Mouse (Mus musculus) neural tube, embryonic 13.5 days (tissue): ENCODE data around the gene Rasd1. TPM values are rescaled to one million over a fixed set of nuclear protein-coding genes. Genes with fewer than 3 reads are reported as not detected.
A peak's percentile ranks its signal among the peaks of the same experiment; 100 is the strongest.
"Not testable (repeated sequence)": the region's sequence is repeated elsewhere in the genome, so short reads cannot be mapped to it uniquely, and the experiment has no call there.

Experiments
- ATAC-seq: fragments of 200-750 bp; cut with Nextera tagmentation; 2 replicates; pipeline ENCODE4 v1.8.0; 2017; ENCODE audit warnings: low read depth, mild to moderate bottlenecking, moderate TSS enrichment, moderate library complexity
- H3K27ac ChIP-seq: fragments of 300-500 bp; sonication (generic); replicated peaks from 2 replicates; pipeline ENCODE4 v1.5.1; 2015; ENCODE audit warnings: moderate library complexity, mild to moderate bottlenecking, inconsistent platforms
- H3K27me3 ChIP-seq: fragments of 300-500 bp; sonication (generic); 2 replicates; pipeline ENCODE4 v1.6.1; 2015; ENCODE audit warnings: mild to moderate bottlenecking, inconsistent platforms
- H3K36me3 ChIP-seq: fragments of 300-500 bp; sonication (generic); 2 replicates; pipeline ENCODE4 v1.6.1; 2015; ENCODE audit warnings: mild to moderate bottlenecking, inconsistent platforms
- H3K4me1 ChIP-seq: fragments of 300-500 bp; sonication (generic); replicated peaks from 2 replicates; pipeline ENCODE4 v1.6.1; 2015; ENCODE audit warnings: inconsistent platforms
- H3K4me2 ChIP-seq: fragments of 300-500 bp; sonication (generic); 2 replicates; pipeline ENCODE4 v1.6.1; 2015; ENCODE audit warnings: inconsistent platforms, mild to moderate bottlenecking, moderate library complexity
- H3K4me3 ChIP-seq: fragments of 300-500 bp; sonication (generic); 2 replicates; pipeline ENCODE4 v1.5.1; 2015; ENCODE audit warnings: mild to moderate bottlenecking, inconsistent platforms
- H3K9ac ChIP-seq: fragments of 300-500 bp; sonication (generic); 2 replicates; pipeline ENCODE4 v1.6.1; 2015; ENCODE audit warnings: moderate library complexity, mild to moderate bottlenecking, inconsistent platforms
- H3K9me3 ChIP-seq: fragments of 300-500 bp; sonication (generic); 2 replicates; pipeline ENCODE4 v1.6.1; 2016; ENCODE audit warnings: inconsistent platforms
- WGBS: fragments of 180-500 bp; shearing (Covaris S2); methylation state at CpG from one replicate; pipeline ENCODE4 v1.1.7; 2015; 5-methylcytosine and 5-hydroxymethylcytosine counted together
- polyA plus RNA-seq: library from polyadenylated mRNA; unstranded; fragments of >200 nt; fragmentation: Nextera tagmentation; extraction: Ambion mirVana; gene quantifications from 2 replicates; pipeline ENCODE4 v1.2.1, GENCODE M21; 2015

Gene Rasd1
- polyA plus RNA-seq, 1 experiment from 2014 or later, result 1.1 TPM

DNA sequence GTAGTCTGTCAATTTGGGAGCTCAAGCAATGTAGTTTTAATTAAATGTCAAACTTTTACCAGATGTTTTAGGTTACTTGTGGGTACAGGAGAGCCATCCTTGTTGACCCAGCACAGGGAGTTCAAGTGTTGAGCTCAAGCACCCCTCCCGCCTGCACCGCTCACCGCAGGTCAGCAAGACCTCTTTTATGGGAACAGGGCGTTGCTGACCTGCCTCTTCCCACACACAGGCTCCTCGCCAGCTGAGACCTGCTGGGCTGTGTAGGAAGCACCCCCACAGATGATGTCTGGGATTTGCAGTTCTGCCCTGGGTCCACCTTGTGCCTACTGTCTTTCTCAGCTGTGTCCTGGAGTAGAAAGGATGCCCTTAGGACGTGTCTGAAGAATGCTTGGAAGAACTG, 8.0 kb downstream of the Rasd1 start:
- Histone ChIP-seq H3K4me3 (no peak overlapping the region), H3K4me1 (no peaks in the 10 kb centered on the region), H3K4me2 (no peak overlapping the region), H3K9ac (no peak overlapping the region), H3K9me3 (no peaks in the 10 kb centered on the region), H3K36me3 (peaks cover 22% of the 10 kb centered on the region; the same call in 1 of the 2 replicates), H3K27me3 (peaks cover 2% of the 10 kb centered on the region; the same call in 1 of the 2 replicates), H3K27ac (no peak overlapping the region)
- ATAC-seq, result no peak
- WGBS, result 81% methylated on average over 6 of the region's 6 CpGs

- Histone ChIP-seq H3K36me3 (0 out of 2 replicates have a peak, but pooled peaks cover 7% of the 10 kb centered on the region), H3K4me2 (no peak overlapping the region), H3K9me3 (no peaks in the 10 kb centered on the region), H3K4me3 (no peak overlapping the region), H3K27me3 (no peaks in the 10 kb centered on the region), H3K4me1 (peaks cover 12% of the 10 kb centered on the region), H3K27ac (no peak overlapping the region), H3K9ac (no peak overlapping the region)
- no peak for ATAC-seq
- 88% methylated on average over 14 of the region's 14 CpGs for WGBS
These were observed 11.9 kb downstream of the Rasd1 start for GRCm38 (mm10) chr11:59952892-59953291.

DNA sequence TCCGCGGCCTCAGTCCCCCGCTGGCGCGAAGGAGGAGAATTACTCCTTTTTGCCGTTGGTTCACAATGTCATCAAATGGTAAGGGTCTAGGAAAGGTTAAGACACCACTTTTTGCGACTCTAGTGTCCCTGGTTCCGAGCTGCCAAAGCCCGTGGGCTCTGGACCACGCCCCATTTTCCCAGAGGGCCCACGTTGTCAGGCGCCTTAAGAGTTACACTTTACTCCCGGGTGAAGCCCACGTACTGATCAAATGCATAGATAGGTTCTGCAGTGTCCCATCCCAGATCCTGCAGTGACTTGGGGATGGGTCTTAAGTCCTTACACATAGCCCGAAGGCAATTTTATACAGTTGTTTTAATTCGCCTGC, 16.4 kb downstream of the Rasd1 start:
- H3K4me1 ChIP-seq, result peaks cover 22% of the 10 kb centered on the region
- peak overlapping the region; percentile 97 for H3K4me3 ChIP-seq
- 2% methylated on average over 16 of the region's 16 CpGs for WGBS
- H3K27ac ChIP-seq, result peak overlapping the region; percentile 88
- H3K9ac ChIP-seq, result peak overlapping the region; percentile 98
- no peaks in the 10 kb centered on the region for H3K9me3 ChIP-seq
- ATAC-seq, result peak; percentile 72; the same call in 1 of the 2 replicates
- H3K27me3 ChIP-seq, result no peaks in the 10 kb centered on the region
- no peaks in the 10 kb centered on the region for H3K36me3 ChIP-seq
- H3K4me2 ChIP-seq, result peak overlapping the region; percentile 91

- Histone ChIP-seq H3K36me3 (no peaks in the 10 kb centered on the region), H3K27me3 (no peaks in the 10 kb centered on the region), H3K4me3 (peak within 1 kb of the TSS; percentile 97), H3K9ac (peak within 1 kb of the TSS; percentile 98), H3K27ac (peak within 1 kb of the TSS; percentile 88), H3K9me3 (no peaks in the 10 kb centered on the region), H3K4me1 (peaks cover 22% of the 10 kb centered on the region), H3K4me2 (peak within 1 kb of the TSS; percentile 91)
- under 1% methylated on average over 43 of the region's 43 CpGs for WGBS
- ATAC-seq, result peak; percentile 98
These were observed 16.9 kb downstream of the Rasd1 start, which contains the start of gene Med9 for GRCm38 (mm10) chr11:59947752-59948400. Gene Med9, plus strand, starts transcription at chr11:59948206.

DNA sequence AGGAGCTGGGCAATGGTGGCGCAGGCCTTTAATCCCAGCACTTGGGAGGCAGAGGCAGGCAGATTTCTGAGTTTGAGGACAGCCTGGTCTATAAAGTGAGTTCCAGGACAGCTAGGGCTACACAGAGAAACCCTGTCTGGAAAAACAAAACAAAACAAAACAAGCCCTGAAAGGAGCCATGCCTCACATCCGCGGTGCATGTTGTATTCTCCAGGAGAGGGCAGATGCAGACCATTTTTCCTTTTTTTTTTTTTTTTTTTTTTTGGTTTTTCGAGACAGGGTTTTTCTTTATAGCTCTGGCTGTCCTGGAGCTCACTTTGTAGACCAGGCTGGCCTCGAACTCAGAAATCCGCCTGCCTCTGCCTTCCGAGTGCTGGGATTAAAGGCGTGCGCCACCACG, 19.9 kb downstream of the Rasd1 start:
- H3K9me3 ChIP-seq, H3K27ac ChIP-seq, H3K9ac ChIP-seq, H3K4me3 ChIP-seq, ATAC-seq, H3K4me2 ChIP-seq, H3K36me3 ChIP-seq, H3K27me3 ChIP-seq: not testable (repeated sequence)
- WGBS, result 85% methylated on average over 10 of the region's 10 CpGs
- peaks cover 22% of the 10 kb centered on the region for H3K4me1 ChIP-seq

DNA sequence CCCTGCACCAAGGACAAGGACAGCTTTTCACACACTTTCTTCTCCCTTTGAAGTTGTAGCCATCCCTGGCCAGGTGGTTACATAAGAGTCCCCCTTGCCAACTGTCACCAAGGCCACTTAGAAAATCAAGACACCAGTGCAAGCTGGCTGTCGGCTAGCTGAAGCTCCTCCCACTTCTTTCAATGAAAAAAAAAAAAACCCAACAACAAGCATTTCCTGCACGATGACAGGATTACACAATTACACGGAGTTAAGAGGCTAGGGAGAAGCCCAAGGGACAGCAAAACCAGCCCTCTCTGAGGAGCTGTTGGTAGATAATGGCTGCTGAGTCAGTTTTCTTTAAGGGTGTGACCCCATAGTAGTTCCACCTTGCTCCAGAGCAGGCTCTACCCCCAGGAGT, 23.4 kb downstream of the Rasd1 start:
- Histone ChIP-seq H3K27me3 (no peaks in the 10 kb centered on the region), H3K4me2 (no peak overlapping the region), H3K27ac (no peak overlapping the region), H3K4me1 (no peaks in the 10 kb centered on the region), H3K4me3 (no peak overlapping the region), H3K9me3 (no peaks in the 10 kb centered on the region), H3K9ac (no peak overlapping the region), H3K36me3 (no peaks in the 10 kb centered on the region)
- no peak for ATAC-seq
- WGBS, result 29% methylated on average over 3 of the region's 3 CpGs

GRCm38 (mm10) chr11:59940645-59941044, 24.1 kb downstream of the Rasd1 start:
- no peak overlapping the region for H3K4me3 ChIP-seq
- H3K27me3 ChIP-seq, result no peaks in the 10 kb centered on the region
- H3K27ac ChIP-seq, result no peak overlapping the region
- no peaks in the 10 kb centered on the region for H3K4me1 ChIP-seq
- 61% methylated on average over 3 of the region's 3 CpGs for WGBS
- no peak overlapping the region for H3K4me2 ChIP-seq
- no peak for ATAC-seq
- H3K9ac ChIP-seq, result no peak overlapping the region
- no peaks in the 10 kb centered on the region for H3K36me3 ChIP-seq
- H3K9me3 ChIP-seq, result no peaks in the 10 kb centered on the region

- no peak overlapping the region for H3K27ac ChIP-seq
- H3K4me2 ChIP-seq, result no peak overlapping the region
- no peak for ATAC-seq
- H3K9ac ChIP-seq, result no peak overlapping the region
- no peaks in the 10 kb centered on the region for H3K4me1 ChIP-seq
- H3K36me3 ChIP-seq, result no peaks in the 10 kb centered on the region
- WGBS, result 75% methylated on average over 1 of the region's 1 CpGs
- H3K4me3 ChIP-seq, result no peak overlapping the region
- H3K27me3 ChIP-seq, result no peaks in the 10 kb centered on the region
- H3K9me3 ChIP-seq, result no peaks in the 10 kb centered on the region
These were observed 24.9 kb downstream of the Rasd1 start for GRCm38 (mm10) chr11:59939821-59940220.

GRCm38 (mm10) chr11:59937615-59938014, 27.1 kb downstream of the Rasd1 start:
- no peak overlapping the region for H3K9ac ChIP-seq
- H3K4me1 ChIP-seq, result no peaks in the 10 kb centered on the region; the same call in 1 of the 2 replicates
- no peaks in the 10 kb centered on the region for H3K9me3 ChIP-seq
- 38% methylated on average over 2 of the region's 2 CpGs for WGBS
- no peak overlapping the region for H3K4me3 ChIP-seq
- no peak for ATAC-seq
- H3K4me2 ChIP-seq, result no peak overlapping the region
- no peaks in the 10 kb centered on the region for H3K27me3 ChIP-seq
- H3K36me3 ChIP-seq, result no peaks in the 10 kb centered on the region
- H3K27ac ChIP-seq, result no peak overlapping the region

- Histone ChIP-seq H3K9ac (no peak overlapping the region), H3K36me3 (no peaks in the 10 kb centered on the region), H3K27ac (no peak overlapping the region), H3K4me1 (no peaks in the 10 kb centered on the region; the same call in 1 of the 2 replicates), H3K4me2 (no peak overlapping the region), H3K9me3 (no peaks in the 10 kb centered on the region), H3K4me3 (no peak overlapping the region), H3K27me3 (no peaks in the 10 kb centered on the region)
- ATAC-seq, result no peak
- 72% methylated on average over 3 of the region's 3 CpGs for WGBS
These were observed 27.7 kb downstream of the Rasd1 start for GRCm38 (mm10) chr11:59937023-59937422.

DNA sequence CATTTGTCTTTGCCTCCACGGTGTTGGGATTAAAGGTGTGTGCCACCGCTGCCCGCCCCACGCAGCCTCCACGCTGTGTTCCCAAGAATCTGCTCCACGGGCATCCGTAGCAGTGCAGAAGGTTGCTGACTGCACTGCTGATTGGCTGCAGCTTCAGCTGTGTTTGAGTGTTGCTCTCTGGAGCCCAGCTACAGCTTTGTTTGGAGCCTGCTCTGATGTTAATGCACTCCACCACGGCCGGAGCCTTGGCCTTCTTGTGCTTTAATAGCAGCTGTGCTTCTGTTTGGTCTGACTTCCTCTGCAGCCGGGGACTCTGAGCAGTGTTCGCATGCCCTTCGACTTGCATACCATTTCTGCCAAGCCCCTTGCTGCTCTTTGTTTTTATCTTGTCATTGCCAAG, 30.8 kb downstream of the Rasd1 start:
- 0 out of 2 replicates have a peak overlapping the region, but pooled peaks have one; percentile 38 for H3K9ac ChIP-seq
- ATAC-seq, result no peak
- H3K4me2 ChIP-seq, result no peak overlapping the region
- no peaks in the 10 kb centered on the region for H3K27me3 ChIP-seq
- WGBS, result 55% methylated on average over 12 of the region's 12 CpGs
- H3K36me3 ChIP-seq, result no peaks in the 10 kb centered on the region
- H3K27ac ChIP-seq, result no peak overlapping the region
- no peaks in the 10 kb centered on the region; the same call in 1 of the 2 replicates for H3K4me1 ChIP-seq
- no peaks in the 10 kb centered on the region for H3K9me3 ChIP-seq
- H3K4me3 ChIP-seq, result no peak overlapping the region

DNA sequence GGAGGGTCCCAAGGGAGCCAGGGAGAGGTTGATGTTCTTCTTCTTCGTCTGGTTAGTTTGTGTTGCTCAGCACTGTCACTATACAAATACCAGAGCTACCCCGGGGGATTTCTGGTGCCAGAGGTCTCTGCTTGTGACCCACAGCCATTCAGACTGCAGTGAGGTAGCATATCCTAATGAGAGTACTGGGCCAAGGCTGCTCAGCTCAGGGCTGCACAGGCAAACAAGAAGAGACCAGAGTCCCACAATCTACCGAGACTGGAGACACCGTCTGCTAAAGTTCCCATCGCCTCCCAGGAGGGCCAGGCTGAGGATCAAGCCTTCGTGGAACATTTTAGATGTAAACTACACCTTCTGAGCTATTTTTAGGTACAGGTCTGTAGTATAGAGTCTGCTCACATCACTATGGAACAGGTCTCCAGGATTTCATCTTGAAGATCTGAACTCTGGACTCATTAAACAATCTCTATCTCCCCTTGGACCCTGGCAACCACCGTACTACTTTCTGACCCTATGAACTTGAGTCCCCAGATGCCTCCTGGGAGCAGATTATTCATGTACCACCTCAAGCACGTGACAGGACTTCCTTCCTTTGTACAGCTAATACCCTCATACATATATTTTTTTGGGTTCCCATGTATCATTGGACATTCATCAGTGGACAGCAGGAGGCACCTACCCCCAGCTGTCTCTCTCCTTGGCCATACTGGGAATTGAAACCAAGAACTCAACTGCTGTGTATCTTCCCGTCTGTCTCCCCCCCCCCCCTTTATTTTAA, 32.0 kb downstream of the Rasd1 start:
- Histone ChIP-seq H3K4me1 (no peaks in the 10 kb centered on the region; the same call in 1 of the 2 replicates), H3K4me2 (no peak overlapping the region), H3K27ac (no peak overlapping the region), H3K9ac (no peak overlapping the region), H3K36me3 (no peaks in the 10 kb centered on the region), H3K4me3 (no peak overlapping the region), H3K27me3 (no peaks in the 10 kb centered on the region), H3K9me3 (no peaks in the 10 kb centered on the region)
- 71% methylated on average over 9 of the region's 9 CpGs for WGBS
- ATAC-seq, result no peak
